Mouse (Mus musculus) cortical plate, adult 2 months (tissue): ENCODE results near the gene Tut1. TPM values are rescaled to one million over a fixed set of nuclear protein-coding genes. Genes with fewer than 3 reads are reported as not detected.
A peak's percentile ranks its signal among the peaks of the same experiment; 100 is the strongest.

ENCODE experiments used
- H3K27ac ChIP-seq: fragments of 200-500 bp; 2 replicates; pipeline ENCODE4 v1.5.1; 2012; ENCODE audit warnings: low read length, control low read depth, inconsistent platforms; ENCODE audit not compliant: insufficient read depth
- H3K4me1 ChIP-seq: fragments of 200-500 bp; 2 replicates; pipeline ENCODE4 v1.6.1; 2011; ENCODE audit warnings: low read length; ENCODE audit not compliant: control insufficient read depth, insufficient read depth
- H3K4me3 ChIP-seq: fragments of 200-500 bp; 2 replicates; pipeline ENCODE4 v1.5.1; 2011; ENCODE audit warnings: mild to moderate bottlenecking, low read length, control low read depth; ENCODE audit not compliant: insufficient read depth
- CTCF ChIP-seq: fragments of 200-500 bp; IDR thresholded peaks from 2 replicates; pipeline ENCODE4 v1.5.1; 2011; ENCODE audit warnings: mild to moderate bottlenecking, control low read depth, low read length; ENCODE audit not compliant: insufficient read depth; ENCODE audit errors: extremely low read depth
- POLR2A ChIP-seq: fragments of 200-500 bp; IDR thresholded peaks from 2 replicates; pipeline ENCODE4 v1.6.1; 2011; ENCODE audit warnings: mild to moderate bottlenecking, low read length, control low read depth; ENCODE audit not compliant: insufficient read depth; ENCODE audit errors: extremely low read depth
- polyA plus RNA-seq: library from polyadenylated mRNA; depleted of rRNA; stranded (reverse); fragments of >200 nt; gene quantifications from 2 replicates; pipeline ENCODE4 v1.2.3, GENCODE M21; 2012

The Tut1 gene
- polyA plus RNA-seq, 1 experiment, result 20.0 TPM

- no peak overlapping the region for H3K27ac ChIP-seq
- no peaks in the 10 kb centered on the region for H3K4me1 ChIP-seq
- H3K4me3 ChIP-seq, result no peak overlapping the region
- TF ChIP-seq POLR2A (no peak), CTCF (no peak)
Measured at GRCm38 (mm10) chr19:8926766-8927165, 26.9 kb upstream of the Tut1 start.

DNA sequence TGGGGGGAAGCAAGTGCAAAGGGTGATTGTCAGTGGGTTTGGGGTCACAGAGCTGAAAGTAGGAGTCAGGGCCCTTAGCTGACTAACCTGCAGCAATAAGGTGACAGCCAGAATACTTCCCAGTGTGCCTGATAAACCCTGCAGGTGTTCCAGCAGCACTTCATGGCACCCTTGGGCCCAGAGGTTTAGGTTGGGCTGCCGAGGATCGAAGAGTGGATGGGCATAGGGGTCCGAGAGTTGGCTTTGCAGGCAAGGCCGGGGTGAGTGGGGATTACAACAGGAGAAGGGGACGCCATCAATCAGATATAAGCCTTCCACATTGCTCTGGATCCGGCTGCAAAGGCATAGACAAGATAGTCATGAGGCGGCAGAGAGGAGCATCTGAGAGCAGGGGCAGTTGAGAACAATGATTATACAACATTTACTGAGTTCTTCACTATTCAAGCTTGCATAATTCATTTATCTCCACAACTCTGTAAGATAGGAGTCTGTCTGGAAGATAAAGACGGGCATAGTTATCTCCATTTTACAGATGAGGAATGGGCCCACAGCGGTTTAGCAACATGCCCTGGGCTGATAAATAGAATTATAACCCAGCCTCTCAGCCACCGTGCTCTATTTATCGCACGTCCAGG lies 25.6 kb upstream of the Tut1 start:
- TF ChIP-seq POLR2A (no peak), CTCF (no peak)
- Histone ChIP-seq H3K4me3 (no peak overlapping the region), H3K27ac (no peak overlapping the region), H3K4me1 (no peaks in the 10 kb centered on the region)

GRCm38 (mm10) chr19:8928689-8929223 lies 24.9 kb upstream of the Tut1 start:
- H3K27ac ChIP-seq, result no peak overlapping the region
- TF ChIP-seq POLR2A (no peak), CTCF (no peak)
- peak overlapping the region; percentile 17 for H3K4me3 ChIP-seq
- no peaks in the 10 kb centered on the region for H3K4me1 ChIP-seq

GRCm38 (mm10) chr19:8929224-8930088 lies 24.2 kb upstream of the Tut1 start, which contains the start of the genes Rom1 and Eml3:
Gene Rom1 (minus strand): TSS chr19:8929356.
Gene Eml3 (plus strand): TSS chr19:8929552.
- Histone ChIP-seq H3K27ac (no peak within 1 kb of the TSS), H3K4me1 (no peaks in the 10 kb centered on the region), H3K4me3 (peak within 1 kb of the TSS; percentile 17)
- no peak for TF ChIP-seq CTCF
- TF ChIP-seq POLR2A, result no peak

GRCm38 (mm10) chr19:8930117-8930516 lies 23.5 kb upstream of the Tut1 start:
- TF ChIP-seq POLR2A, result no peak
- TF ChIP-seq CTCF, result no peak
- Histone ChIP-seq H3K4me1 (no peaks in the 10 kb centered on the region), H3K4me3 (peak overlapping the region; percentile 17), H3K27ac (no peak overlapping the region)

- TF ChIP-seq POLR2A (no peak), CTCF (no peak)
- Histone ChIP-seq H3K4me3 (no peak overlapping the region), H3K4me1 (no peaks in the 10 kb centered on the region), H3K27ac (no peak overlapping the region)
Measured at GRCm38 (mm10) chr19:8930771-8931170, 22.9 kb upstream of the Tut1 start.

GRCm38 (mm10) chr19:8936736-8937135 lies 16.9 kb upstream of the Tut1 start:
- TF ChIP-seq CTCF (no peak), POLR2A (no peak)
- H3K4me3 ChIP-seq, result no peak overlapping the region
- H3K4me1 ChIP-seq, result no peaks in the 10 kb centered on the region
- no peak overlapping the region for H3K27ac ChIP-seq

DNA sequence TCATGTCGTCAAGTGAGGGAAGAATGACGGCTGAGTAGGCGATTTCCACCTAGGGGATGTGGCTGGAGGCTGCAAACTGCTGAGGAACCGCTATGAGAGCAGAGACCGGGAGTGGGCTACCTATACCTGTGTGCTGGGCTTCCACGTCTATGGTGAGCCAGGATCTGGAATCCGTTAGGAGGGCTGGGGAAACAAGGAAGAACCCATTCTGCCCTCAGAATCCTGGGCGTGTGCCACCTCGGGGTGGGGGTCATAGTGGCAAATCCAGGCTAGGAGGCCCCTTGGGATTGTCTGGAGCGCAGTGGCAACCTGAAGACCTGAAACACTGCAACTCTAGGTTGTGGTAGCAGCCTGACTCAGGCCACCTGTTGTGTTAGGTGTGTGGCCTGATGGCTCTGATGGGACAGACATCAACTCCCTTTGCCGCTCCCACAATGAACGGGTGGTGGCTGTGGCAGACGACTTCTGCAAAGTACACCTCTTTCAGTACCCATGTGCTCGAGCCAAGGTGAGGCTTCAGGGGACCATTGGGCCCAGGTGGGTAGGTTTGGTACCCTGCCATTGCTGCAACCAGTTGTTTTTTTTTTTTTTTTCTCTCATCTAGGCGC lies 13.0 kb upstream of the Tut1 start:
- no peak overlapping the region; the same call in 1 of the 2 replicates for H3K4me3 ChIP-seq
- peaks cover 3% of the 10 kb centered on the region; the same call in 1 of the 2 replicates for H3K4me1 ChIP-seq
- no peak for TF ChIP-seq CTCF
- no peak for TF ChIP-seq POLR2A
- no peak overlapping the region for H3K27ac ChIP-seq

GRCm38 (mm10) chr19:8941136-8941514 lies 12.5 kb upstream of the Tut1 start:
- Histone ChIP-seq H3K4me3 (peak overlapping the region; percentile 93; the same call in 1 of the 2 replicates), H3K4me1 (peaks cover 3% of the 10 kb centered on the region; the same call in 1 of the 2 replicates), H3K27ac (no peak overlapping the region)
- no peak for TF ChIP-seq POLR2A
- no peak for TF ChIP-seq CTCF
